Mouse (Mus musculus): ENCODE measurements around the gene Camk1d.

The Camk1d gene

DNA sequence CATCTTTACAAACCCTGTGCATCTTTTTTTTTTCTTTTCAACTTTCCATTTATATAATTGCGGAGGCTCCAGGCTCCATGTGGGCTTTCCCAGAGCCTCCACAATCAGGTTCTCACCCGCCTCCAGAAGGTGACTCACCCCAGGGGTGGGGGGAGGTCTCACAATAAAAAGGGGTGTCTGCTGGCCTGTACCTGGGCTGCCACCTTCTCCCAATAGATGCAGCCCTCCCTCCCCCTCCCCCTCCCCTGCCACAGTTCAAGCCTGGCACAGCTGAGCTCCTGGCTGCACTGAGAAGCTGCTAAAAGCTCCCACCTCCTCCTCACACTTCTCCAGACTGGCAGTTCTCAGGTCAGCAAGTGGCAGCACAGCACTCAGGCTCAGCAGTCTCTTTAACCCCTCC, 302.5 kb downstream of the Camk1d start:
- TF ChIP-seq GATA4 (IDR thresholded peaks at IDR 0.05; ENCODE audit: insufficient replicate concordance, low read length), result no peak

- no peak for TF ChIP-seq GATA4 (IDR thresholded peaks at IDR 0.05; ENCODE audit: insufficient replicate concordance, low read length)
Measured at GRCm38 (mm10) chr2:5403850-5404249, 310.5 kb downstream of the Camk1d start.

- no peak for TF ChIP-seq GATA4 (IDR thresholded peaks at IDR 0.05; ENCODE audit: insufficient replicate concordance, low read length)
Measured at GRCm38 (mm10) chr2:5402036-5402435, 312.3 kb downstream of the Camk1d start.

DNA sequence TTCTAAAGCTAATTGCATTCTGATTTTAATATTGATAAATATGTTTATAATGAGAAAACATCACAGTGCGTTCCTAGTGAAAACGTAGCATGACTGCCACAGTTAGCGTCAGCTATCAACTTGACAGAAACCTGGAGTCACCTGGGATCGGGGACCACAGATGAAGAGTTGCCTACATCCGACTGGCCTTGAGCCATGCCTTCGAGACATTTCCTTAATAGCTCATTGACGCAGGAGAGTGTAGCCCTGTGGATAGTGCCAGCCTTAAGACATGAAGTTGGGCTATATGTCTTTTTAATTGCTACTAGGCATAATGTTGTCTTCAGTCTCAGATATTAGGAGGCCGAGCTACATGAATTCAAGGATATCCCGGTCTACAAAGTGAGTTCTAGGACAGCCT, 315.8 kb downstream of the Camk1d start:
- TF ChIP-seq GATA4 (IDR thresholded peaks at IDR 0.05; ENCODE audit: insufficient replicate concordance, low read length), result no peak

GRCm38 (mm10) chr2:5398043-5398442, 316.3 kb downstream of the Camk1d start:
- no peak for TF ChIP-seq GATA4 (IDR thresholded peaks at IDR 0.05; ENCODE audit: insufficient replicate concordance, low read length)

- no peak for TF ChIP-seq GATA4 (IDR thresholded peaks at IDR 0.05; ENCODE audit: insufficient replicate concordance, low read length)
Measured at GRCm38 (mm10) chr2:5397468-5397867, 316.8 kb downstream of the Camk1d start.

DNA sequence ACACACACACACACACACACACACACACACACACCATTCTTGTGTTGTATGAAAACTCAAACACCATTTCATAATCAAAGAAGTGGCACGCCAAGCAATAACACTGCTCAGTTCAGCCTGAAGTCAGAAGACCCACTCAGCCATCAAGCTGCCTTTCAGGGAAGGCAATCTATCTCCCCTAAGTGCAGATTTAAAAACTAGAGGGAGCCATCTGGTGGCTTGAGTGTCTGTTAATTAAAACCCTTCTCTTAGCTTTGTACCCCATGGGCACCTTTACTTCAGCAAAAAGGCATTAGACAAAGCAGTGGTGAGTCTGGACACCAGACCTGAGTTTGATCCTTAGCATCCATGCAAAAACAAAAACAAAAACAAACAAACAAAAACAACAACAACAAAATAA, 317.9 kb downstream of the Camk1d start:
- no peak for TF ChIP-seq GATA4 (IDR thresholded peaks at IDR 0.05; ENCODE audit: insufficient replicate concordance, low read length)

DNA sequence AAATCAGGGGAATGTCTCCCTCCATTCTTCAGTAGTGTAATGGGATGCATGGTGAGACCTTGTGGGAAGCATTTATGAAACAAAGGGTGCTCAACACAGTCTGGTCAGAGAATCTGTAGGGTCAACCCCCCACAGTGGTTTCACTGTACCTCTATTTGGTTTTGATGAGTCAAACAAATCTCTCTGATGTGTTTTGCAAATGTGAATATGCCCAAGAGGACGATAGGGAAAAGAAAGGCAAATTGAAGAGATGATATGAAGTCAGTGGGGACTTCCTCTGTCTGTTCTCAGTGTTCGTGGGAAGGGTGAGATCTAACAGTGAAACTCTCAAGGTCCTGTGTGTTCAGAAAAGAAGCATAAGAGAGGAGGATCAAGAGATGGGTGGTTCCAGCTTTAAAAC, 318.4 kb downstream of the Camk1d start:
- TF ChIP-seq GATA4 (IDR thresholded peaks at IDR 0.05; ENCODE audit: insufficient replicate concordance, low read length), result no peak

GRCm38 (mm10) chr2:5392921-5393320, 321.4 kb downstream of the Camk1d start:
- no peak for TF ChIP-seq GATA4 (IDR thresholded peaks at IDR 0.05; ENCODE audit: insufficient replicate concordance, low read length)

- no peak for TF ChIP-seq GATA4 (IDR thresholded peaks at IDR 0.05; ENCODE audit: insufficient replicate concordance, low read length)
Measured at GRCm38 (mm10) chr2:5392470-5392869, 321.8 kb downstream of the Camk1d start.

GRCm38 (mm10) chr2:5388381-5388780, 325.9 kb downstream of the Camk1d start:
- TF ChIP-seq GATA4 (IDR thresholded peaks at IDR 0.05; ENCODE audit: insufficient replicate concordance, low read length), result no peak

DNA sequence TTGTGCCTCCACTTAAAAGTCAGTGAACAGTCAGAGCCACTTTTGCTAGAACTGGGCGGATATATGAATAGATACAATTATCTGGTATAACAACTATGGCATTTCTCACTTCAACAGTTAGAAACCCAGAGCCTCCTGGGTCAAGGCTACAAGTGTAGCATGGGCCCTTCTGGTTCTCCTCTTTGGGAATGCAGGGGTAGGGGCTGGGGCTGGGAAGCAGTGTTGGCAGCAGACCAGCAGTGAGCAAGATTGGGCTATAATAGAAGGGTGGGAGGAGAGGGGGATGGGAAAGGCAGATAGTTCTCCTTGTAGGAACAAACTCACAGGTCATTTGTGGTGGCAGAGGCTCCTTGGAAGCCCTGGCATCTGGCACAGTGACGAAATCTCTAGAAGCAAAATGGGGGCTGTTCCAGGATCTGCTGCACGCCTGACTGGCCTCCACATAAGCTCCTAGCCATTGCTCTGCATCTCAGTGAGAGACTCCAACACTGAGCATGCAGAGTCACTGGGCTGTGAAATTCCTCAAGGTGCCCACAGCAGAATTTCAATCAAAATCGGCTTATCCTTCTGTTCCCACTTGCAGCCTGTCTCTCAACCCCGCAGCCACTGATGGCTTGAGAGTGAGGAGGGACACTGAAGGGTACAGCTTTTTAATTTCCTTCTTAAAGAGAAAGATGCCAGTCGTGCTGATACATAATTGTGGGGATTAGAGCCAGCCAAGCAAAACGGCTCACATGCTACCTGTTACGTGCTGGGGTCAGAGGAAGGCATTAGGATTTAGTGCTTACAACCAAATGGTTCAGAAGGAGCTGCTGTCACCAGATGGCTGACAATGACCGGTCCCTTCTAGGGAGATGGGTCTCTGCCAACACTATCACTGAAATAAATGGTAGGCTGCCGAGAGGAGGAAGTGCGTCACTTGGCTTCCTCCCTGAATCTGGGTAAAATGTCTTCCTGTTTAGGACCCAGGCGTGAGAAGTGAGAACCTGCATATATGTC, 332.3 kb downstream of the Camk1d start:
- TF ChIP-seq GATA4 (IDR thresholded peaks at IDR 0.05; ENCODE audit: insufficient replicate concordance, low read length), result no peak

DNA sequence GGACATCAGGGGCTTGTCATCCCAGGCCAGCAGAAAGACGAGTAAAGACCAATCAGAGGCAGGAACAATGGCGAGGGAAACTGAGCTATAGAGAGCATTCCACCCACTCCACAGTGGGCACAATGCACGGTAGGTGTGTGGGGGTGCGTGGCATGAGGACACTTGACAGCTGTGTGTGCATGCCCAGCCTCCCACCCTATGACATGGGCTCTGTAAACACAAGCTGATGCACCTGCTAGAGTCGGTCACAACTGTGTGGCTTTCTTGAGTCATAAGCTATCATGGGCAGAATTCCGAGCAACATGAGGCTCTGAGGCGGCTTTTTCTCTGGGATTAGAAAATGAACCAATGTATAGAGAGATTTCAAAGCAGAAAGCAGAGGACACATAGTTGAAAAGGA, 333.3 kb downstream of the Camk1d start:
- TF ChIP-seq GATA4 (IDR thresholded peaks at IDR 0.05; ENCODE audit: insufficient replicate concordance, low read length), result no peak

- no peak for TF ChIP-seq GATA4 (IDR thresholded peaks at IDR 0.05; ENCODE audit: insufficient replicate concordance, low read length)
Measured at GRCm38 (mm10) chr2:5378066-5378672, 336.1 kb downstream of the Camk1d start.

GRCm38 (mm10) chr2:5372886-5373429, 341.4 kb downstream of the Camk1d start:
- TF ChIP-seq GATA4 (IDR thresholded peaks at IDR 0.05; ENCODE audit: insufficient replicate concordance, low read length), result no peak

DNA sequence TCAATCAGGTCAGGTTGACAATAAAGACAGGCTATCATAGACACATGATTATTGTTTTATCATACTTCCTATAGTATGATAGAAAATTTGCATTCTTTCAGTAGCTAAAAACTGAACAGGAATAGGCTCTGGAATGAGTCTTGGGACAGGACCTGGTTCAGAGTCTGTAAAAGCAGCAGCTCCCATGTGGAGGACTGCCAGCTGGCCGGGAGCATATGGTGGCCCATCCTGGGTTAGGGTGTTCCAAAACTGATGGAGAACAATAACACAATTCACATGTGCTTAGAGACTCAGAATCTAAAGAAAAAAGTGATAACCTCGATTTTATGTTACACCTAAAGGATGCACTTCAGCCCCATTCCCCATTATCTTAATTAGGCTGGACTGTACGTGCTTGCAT, 343.0 kb downstream of the Camk1d start:
- TF ChIP-seq GATA4 (IDR thresholded peaks at IDR 0.05; ENCODE audit: insufficient replicate concordance, low read length), result no peak
